Mouse (Mus musculus): ENCODE data around the gene Khnyn.

DNA sequence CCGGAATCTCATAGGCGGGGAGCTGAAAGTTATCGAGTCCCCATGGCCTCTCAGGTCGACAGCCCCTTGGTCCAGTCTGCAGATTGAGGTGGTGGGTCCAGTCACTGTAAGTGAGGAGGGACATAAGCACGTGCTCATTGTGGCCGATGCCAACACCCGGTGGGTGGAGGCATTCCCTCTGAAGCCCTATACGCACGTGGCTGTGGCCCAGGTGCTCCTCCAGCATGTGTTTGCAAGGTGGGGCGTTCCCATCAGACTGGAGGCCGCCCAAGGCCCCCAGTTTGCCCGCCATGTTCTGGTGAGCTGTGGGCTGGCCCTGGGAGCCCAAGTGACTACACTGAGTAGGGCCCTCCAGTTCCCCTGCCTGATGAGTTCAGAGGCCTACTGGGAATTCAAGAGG, 12.7 kb upstream of the Khnyn start:
- TF ChIP-seq CTCF (IDR thresholded peaks at IDR 0.05; ENCODE audit: extremely low read depth, insufficient read depth, insufficient read length, insufficient replicate concordance) (no peak), POLR2A (IDR thresholded peaks at IDR 0.05; ENCODE audit: low read depth, low read length) (no peak)
